Mouse (Mus musculus) kidney, embryonic 16.5 days (tissue): ENCODE results near the gene Tom1l2. TPM values are rescaled to one million over a fixed set of nuclear protein-coding genes. Genes with fewer than 3 reads are reported as not detected.

Experiments
- ATAC-seq: fragments of 200-750 bp; cut with Nextera tagmentation; 2 replicates; pipeline ENCODE4 v1.8.0; 2017; ENCODE audit warnings: moderate TSS enrichment; ENCODE audit not compliant: low FRiP score, low TSS enrichment
- H3K27ac ChIP-seq: fragments of 300-500 bp; sonication (generic); 2 replicates; pipeline ENCODE4 v1.5.1; 2014; ENCODE audit warnings: low read length
- H3K27me3 ChIP-seq: fragments of 300-500 bp; sonication (generic); 2 replicates; pipeline ENCODE4 v1.6.1; 2014; ENCODE audit warnings: low read length, control low read depth, mixed read lengths; ENCODE audit not compliant: insufficient read depth
- H3K36me3 ChIP-seq: fragments of 300-500 bp; sonication (generic); 2 replicates; pipeline ENCODE4 v1.6.1; 2014; ENCODE audit warnings: low read length, control low read depth, mixed read lengths; ENCODE audit not compliant: insufficient read depth
- H3K4me1 ChIP-seq: fragments of 300-500 bp; sonication (generic); 2 replicates; pipeline ENCODE4 v1.6.1; 2014; ENCODE audit warnings: low read length, control low read depth, mixed read lengths; ENCODE audit not compliant: insufficient read depth
- H3K4me2 ChIP-seq: fragments of 300-500 bp; sonication (generic); replicated peaks from 2 replicates; pipeline ENCODE4 v1.6.1; 2014; ENCODE audit warnings: low read depth, low read length
- H3K4me3 ChIP-seq: fragments of 300-500 bp; sonication (generic); 2 replicates; pipeline ENCODE4 v1.5.1; 2014; ENCODE audit warnings: mild to moderate bottlenecking, low read length
- H3K9ac ChIP-seq: fragments of 300-500 bp; sonication (generic); replicated peaks from 2 replicates; pipeline ENCODE4 v1.6.1; 2014; ENCODE audit warnings: low read length
- H3K9me3 ChIP-seq: fragments of 300-500 bp; sonication (generic); 2 replicates; pipeline ENCODE4 v1.6.1; 2016; ENCODE audit warnings: low read length, control low read depth
- WGBS: fragments of 180-500 bp; shearing (Covaris S2); extraction: QIAGEN DNeasy Blood & Tissue Kit; methylation state at CpG from one replicate; pipeline ENCODE4 v1.1.7; 2014; 5-methylcytosine and 5-hydroxymethylcytosine counted together
- microRNA-seq: library from miRNA; unstranded; fragments of <30 nt; microRNA quantifications from one replicate; pipeline ENCODE4, GENCODE M21; 2016
- polyA plus RNA-seq: library from polyadenylated mRNA; unstranded; fragments of >200 nt; fragmentation: Nextera tagmentation; extraction: Ambion mirVana; gene quantifications from 2 replicates; pipeline ENCODE4 v1.2.1, GENCODE M21; 2015

Tom1l2 gene
- polyA plus RNA-seq, 1 experiment from 2014 or later = 36.3 TPM

DNA sequence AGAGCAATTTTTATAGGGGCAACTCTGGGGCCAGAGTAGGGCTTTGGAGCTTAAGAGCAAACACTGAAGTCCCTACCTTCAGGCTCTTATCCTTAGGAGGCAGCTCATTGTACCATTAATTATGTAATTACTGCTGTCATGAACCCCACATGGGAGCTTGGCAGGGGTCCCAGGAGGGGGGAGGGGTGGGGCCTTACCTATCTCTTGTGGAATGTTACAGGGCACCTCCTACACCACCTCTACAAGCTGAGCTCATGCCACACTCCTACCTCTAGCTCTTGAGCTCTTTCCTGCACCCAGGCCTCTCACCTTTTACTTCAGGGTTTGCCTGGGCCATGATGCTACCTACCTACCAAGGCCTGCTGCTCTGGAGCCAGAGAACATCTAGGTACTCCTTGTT, 174.2 kb downstream of the Tom1l2 start:
- H3K9me3 ChIP-seq = no peaks in the 10 kb centered on the region
- peaks cover 68% of the 10 kb centered on the region for H3K4me1 ChIP-seq
- ATAC-seq = no peak
- no peak overlapping the region for H3K9ac ChIP-seq
- no peaks in the 10 kb centered on the region for H3K27me3 ChIP-seq
- no peak overlapping the region for H3K4me3 ChIP-seq
- no peak overlapping the region for H3K4me2 ChIP-seq
- H3K27ac ChIP-seq = no peak overlapping the region
- no peaks in the 10 kb centered on the region for H3K36me3 ChIP-seq

DNA sequence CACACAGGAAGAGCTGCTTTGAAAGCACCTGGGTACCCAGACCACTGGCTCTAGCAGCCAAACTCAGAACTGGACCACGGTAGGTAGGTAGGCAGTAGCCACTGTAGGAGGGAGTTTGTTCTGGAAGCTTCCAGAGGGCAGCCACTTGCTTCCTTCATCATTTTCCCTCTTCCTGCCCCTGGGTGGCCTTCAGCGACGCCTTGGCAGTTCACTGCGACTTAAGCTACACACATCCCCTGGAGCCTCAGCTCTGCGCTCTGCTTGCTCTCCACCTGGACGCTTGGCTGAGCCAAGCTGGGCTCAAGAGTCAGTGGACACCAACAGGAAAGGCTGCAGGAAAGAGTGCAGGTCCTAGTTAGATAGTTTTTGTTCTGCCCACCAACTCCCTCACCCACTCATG, 174.7 kb downstream of the Tom1l2 start:
- H3K4me1 ChIP-seq = peaks cover 73% of the 10 kb centered on the region
- H3K36me3 ChIP-seq = no peaks in the 10 kb centered on the region
- ATAC-seq = no peak
- no peaks in the 10 kb centered on the region for H3K9me3 ChIP-seq
- H3K27ac ChIP-seq = peak overlapping the region; percentile 91
- no peak overlapping the region for H3K4me3 ChIP-seq
- H3K4me2 ChIP-seq = peak overlapping the region; percentile 100
- peak overlapping the region; percentile 82; the same call in 1 of the 2 replicates for H3K9ac ChIP-seq
- H3K27me3 ChIP-seq = no peaks in the 10 kb centered on the region
- WGBS = 25% methylated on average over 6 of the region's 6 CpGs

- under 1% methylated on average over 42 of the region's 42 CpGs for whole genome bisulfite sequencing
- Histone ChIP-seq H3K4me2 (peak overlapping the region; percentile 100), H3K9ac (peak overlapping the region; percentile 82), H3K36me3 (no peaks in the 10 kb centered on the region), H3K9me3 (no peaks in the 10 kb centered on the region), H3K27ac (peak overlapping the region; percentile 91), H3K4me1 (peaks cover 70% of the 10 kb centered on the region), H3K27me3 (no peaks in the 10 kb centered on the region), H3K4me3 (peak overlapping the region; percentile 65)
- peak; percentile 52 for ATAC-seq
These were observed 175.6 kb downstream of the Tom1l2 start for GRCm38 (mm10) chr11:60176975-60177657.

Small RNA genes within 50 kb of the gene (microRNA-seq; reads per million reads assigned to microRNA genes)
- gene Gm27711 = not detected
- not detected for gene Mir6921
- not detected for gene Mir6922

Other genes with a start within 250 kb of the Tom1l2 start
- gene Rai1, start 247.9 kb downstream of the Tom1l2 start, polyA plus RNA-seq = 21.5 and 24.0 TPM in 2 replicates
- gene Srebf1, start 130.3 kb downstream of the Tom1l2 start, polyA plus RNA-seq = 51.3 and 62.2 TPM in 2 replicates
- gene Drc3, start 424 bp upstream of the Tom1l2 start, polyA plus RNA-seq = 2.1 and 2.8 TPM in 2 replicates
- gene Gid4, start 64.2 kb upstream of the Tom1l2 start, polyA plus RNA-seq = 26.5 and 26.6 TPM in 2 replicates
- gene Atpaf2, start 65.6 kb upstream of the Tom1l2 start, polyA plus RNA-seq = 61.4 and 62.1 TPM in 2 replicates
- gene Drg2, start 101.7 kb upstream of the Tom1l2 start, polyA plus RNA-seq = 123 and 127 TPM in 2 replicates
- 0.24 and 0.35 TPM in 2 replicates for gene Myo15, start 116.4 kb upstream of the Tom1l2 start, polyA plus RNA-seq
- gene Alkbh5, start 183.5 kb upstream of the Tom1l2 start, polyA plus RNA-seq = 34.5 and 34.8 TPM in 2 replicates